Mouse (Mus musculus) ES-Bruce4 (cell line): ENCODE data around the gene Ubap1. TPM values are rescaled to one million over a fixed set of nuclear protein-coding genes. Genes with fewer than 3 reads are reported as not detected.
A peak's percentile ranks its signal among the peaks of the same experiment; 100 is the strongest.

Source experiments
- H3K27ac ChIP-seq: 2 replicates; pipeline ENCODE4 v1.5.1; 2012; ENCODE audit warnings: low read length, inconsistent platforms; ENCODE audit not compliant: insufficient read depth
- H3K27me3 ChIP-seq: 2 replicates; pipeline ENCODE4 v1.6.1; 2012; ENCODE audit warnings: mild to moderate bottlenecking, low read length, inconsistent platforms; ENCODE audit not compliant: control insufficient read depth, poor library complexity, insufficient read depth, severe bottlenecking
- H3K36me3 ChIP-seq: 2 replicates; pipeline ENCODE4 v1.6.1; 2012; ENCODE audit warnings: inconsistent platforms, mild to moderate bottlenecking, low read length, moderate library complexity; ENCODE audit not compliant: control insufficient read depth, poor library complexity, insufficient read depth, severe bottlenecking
- H3K4me1 ChIP-seq: one replicate; pipeline ENCODE4 v1.8.1; 2011; ENCODE audit warnings: low read length; ENCODE audit not compliant: control insufficient read depth, insufficient read depth
- H3K4me3 ChIP-seq: 2 replicates; pipeline ENCODE4 v1.5.1; 2011; ENCODE audit warnings: low read depth, mild to moderate bottlenecking, low read length
- H3K9ac ChIP-seq: 2 replicates; pipeline ENCODE4 v1.6.1; 2012; ENCODE audit warnings: low read depth, mild to moderate bottlenecking, inconsistent platforms; ENCODE audit not compliant: poor library complexity, severe bottlenecking
- H3K9me3 ChIP-seq: replicated peaks from 2 replicates; pipeline ENCODE4 v1.6.1; 2012; ENCODE audit warnings: mild to moderate bottlenecking, low read length, inconsistent platforms; ENCODE audit not compliant: control insufficient read depth, poor library complexity, insufficient read depth, severe bottlenecking
- CTCF ChIP-seq: IDR thresholded peaks from one replicate; pipeline ENCODE4 v1.8.1; 2011; ENCODE audit warnings: low read depth, low read length
- EP300 ChIP-seq: IDR thresholded peaks from 2 replicates; pipeline ENCODE4 v1.6.1; 2011; ENCODE audit warnings: low read depth, low read length; ENCODE audit not compliant: insufficient read depth
- POLR2A ChIP-seq: IDR thresholded peaks from one replicate; pipeline ENCODE4 v1.8.1; 2011; ENCODE audit warnings: low read length; ENCODE audit not compliant: insufficient read depth
- polyA plus RNA-seq: library from polyadenylated mRNA; stranded (reverse); fragments of >200 nt; gene quantifications from 2 replicates; pipeline ENCODE4 v1.2.4, GENCODE M21; 2011; ENCODE audit warnings: low read depth; ENCODE audit not compliant: missing spikeins, insufficient read depth, insufficient read length

Ubap1 gene
- polyA plus RNA-seq, 1 experiment: 91.6 TPM

GRCm38 (mm10) chr4:41314141-41315129 lies 34.4 kb upstream of the Ubap1 start, which contains the start of gene Dcaf12:
TSS of gene Dcaf12 (minus strand) at chr4:41314889.
- Histone ChIP-seq H3K36me3 (peaks cover 20% of the 10 kb centered on the region), H3K9ac (peak within 1 kb of the TSS; percentile 86), H3K9me3 (no peaks in the 10 kb centered on the region), H3K27ac (peak within 1 kb of the TSS; percentile 45; the same call in 1 of the 2 replicates), H3K4me3 (peak within 1 kb of the TSS; percentile 98), H3K4me1 (peaks cover 2% of the 10 kb centered on the region), H3K27me3 (no peaks in the 10 kb centered on the region)
- no peak for TF ChIP-seq CTCF
- peak; percentile 85 for TF ChIP-seq POLR2A

GRCm38 (mm10) chr4:41315173-41315572 lies 33.6 kb upstream of the Ubap1 start:
- Histone ChIP-seq H3K36me3 (peaks cover 14% of the 10 kb centered on the region), H3K9ac (peak overlapping the region; percentile 40; the same call in 1 of the 2 replicates), H3K4me1 (peaks cover 2% of the 10 kb centered on the region), H3K4me3 (peak overlapping the region; percentile 53), H3K9me3 (no peaks in the 10 kb centered on the region), H3K27ac (peak overlapping the region; percentile 45; the same call in 1 of the 2 replicates), H3K27me3 (no peaks in the 10 kb centered on the region)
- TF ChIP-seq POLR2A: no peak
- no peak for TF ChIP-seq EP300
- no peak for TF ChIP-seq CTCF

GRCm38 (mm10) chr4:41318267-41318666 lies 30.5 kb upstream of the Ubap1 start:
- Histone ChIP-seq H3K4me1 (no peaks in the 10 kb centered on the region), H3K36me3 (no peaks in the 10 kb centered on the region), H3K27me3 (no peaks in the 10 kb centered on the region), H3K9ac (no peak overlapping the region), H3K4me3 (no peak overlapping the region), H3K9me3 (no peaks in the 10 kb centered on the region), H3K27ac (no peak overlapping the region)
- TF ChIP-seq EP300: no peak
- TF ChIP-seq POLR2A: no peak
- TF ChIP-seq CTCF: no peak

GRCm38 (mm10) chr4:41320971-41321370 lies 27.8 kb upstream of the Ubap1 start:
- Histone ChIP-seq H3K4me1 (no peaks in the 10 kb centered on the region), H3K27ac (no peak overlapping the region), H3K9me3 (no peaks in the 10 kb centered on the region), H3K27me3 (no peaks in the 10 kb centered on the region), H3K36me3 (no peaks in the 10 kb centered on the region), H3K4me3 (no peak overlapping the region), H3K9ac (no peak overlapping the region)
- TF ChIP-seq POLR2A: no peak
- TF ChIP-seq EP300: no peak
- no peak for TF ChIP-seq CTCF

GRCm38 (mm10) chr4:41326876-41327275 lies 21.9 kb upstream of the Ubap1 start:
- Histone ChIP-seq H3K4me3 (no peak overlapping the region), H3K36me3 (no peaks in the 10 kb centered on the region), H3K4me1 (peaks cover 2% of the 10 kb centered on the region), H3K9ac (no peak overlapping the region), H3K27me3 (no peaks in the 10 kb centered on the region), H3K9me3 (no peaks in the 10 kb centered on the region), H3K27ac (no peak overlapping the region)
- TF ChIP-seq CTCF: no peak
- TF ChIP-seq POLR2A: no peak
- no peak for TF ChIP-seq EP300

- Histone ChIP-seq H3K36me3 (no peaks in the 10 kb centered on the region), H3K9ac (no peak overlapping the region), H3K27ac (no peak overlapping the region), H3K9me3 (no peaks in the 10 kb centered on the region), H3K4me1 (peaks cover 2% of the 10 kb centered on the region), H3K27me3 (no peaks in the 10 kb centered on the region), H3K4me3 (no peak overlapping the region)
- TF ChIP-seq CTCF (no peak), POLR2A (no peak), EP300 (no peak)
Observed at GRCm38 (mm10) chr4:41329481-41329880, 19.3 kb upstream of the Ubap1 start.
